Mouse (Mus musculus): ENCODE data around the gene Abcc1. TPM values are rescaled to one million over a fixed set of nuclear protein-coding genes. Genes with fewer than 3 reads are reported as not detected.

Gene Abcc1
- total RNA-seq (2022) = 10 to 100 TPM; 15.7 to 25.5 (median 21.1) TPM

DNA sequence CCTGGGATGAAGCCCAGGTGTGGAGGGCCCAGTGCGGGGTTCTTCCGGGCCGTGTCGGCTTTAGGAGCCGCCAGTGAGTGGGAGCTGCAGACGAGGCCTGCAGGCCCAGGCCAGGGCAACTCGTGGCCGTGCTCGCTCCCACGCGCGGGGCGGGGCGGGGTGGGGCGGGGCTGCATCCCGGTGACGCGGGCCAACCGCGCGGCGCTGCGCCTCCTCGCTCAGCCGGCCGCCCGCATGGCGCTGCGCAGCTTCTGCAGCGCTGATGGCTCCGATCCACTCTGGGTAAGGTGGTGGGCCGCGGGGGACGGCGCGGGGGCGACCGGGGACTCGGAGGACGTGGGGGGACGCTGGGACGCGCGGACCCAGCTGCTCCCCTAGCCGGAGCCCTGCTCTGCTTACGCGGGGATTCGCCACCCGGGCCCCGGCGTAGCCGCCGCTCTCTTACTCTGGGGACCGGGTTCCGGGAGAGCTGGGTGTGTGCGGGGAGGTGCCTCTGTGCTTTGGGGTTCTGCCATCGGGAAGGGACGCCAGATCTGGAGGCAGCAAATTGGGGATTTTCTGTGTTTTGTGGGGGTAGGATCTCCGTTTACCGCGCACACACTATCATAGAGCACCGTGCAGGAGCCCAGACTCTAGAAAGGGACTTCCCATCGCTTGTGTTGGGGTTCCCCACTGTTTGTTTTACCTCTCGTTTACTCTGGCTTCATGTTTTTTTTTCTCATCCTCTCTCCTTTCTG lies at the start of gene Abcc1:
TSS of gene Abcc1 (plus strand) at position 197 of the 737 bp plus-strand sequence.
- peak; percentile 57 for DNase-seq (ENCODE audit: low spot score)

- no peak for DNase-seq (ENCODE audit: low spot score)
Observed at GRCm38 (mm10) chr16:14312914-14313313, 48.4 kb upstream of the Abcc1 start.

DNA sequence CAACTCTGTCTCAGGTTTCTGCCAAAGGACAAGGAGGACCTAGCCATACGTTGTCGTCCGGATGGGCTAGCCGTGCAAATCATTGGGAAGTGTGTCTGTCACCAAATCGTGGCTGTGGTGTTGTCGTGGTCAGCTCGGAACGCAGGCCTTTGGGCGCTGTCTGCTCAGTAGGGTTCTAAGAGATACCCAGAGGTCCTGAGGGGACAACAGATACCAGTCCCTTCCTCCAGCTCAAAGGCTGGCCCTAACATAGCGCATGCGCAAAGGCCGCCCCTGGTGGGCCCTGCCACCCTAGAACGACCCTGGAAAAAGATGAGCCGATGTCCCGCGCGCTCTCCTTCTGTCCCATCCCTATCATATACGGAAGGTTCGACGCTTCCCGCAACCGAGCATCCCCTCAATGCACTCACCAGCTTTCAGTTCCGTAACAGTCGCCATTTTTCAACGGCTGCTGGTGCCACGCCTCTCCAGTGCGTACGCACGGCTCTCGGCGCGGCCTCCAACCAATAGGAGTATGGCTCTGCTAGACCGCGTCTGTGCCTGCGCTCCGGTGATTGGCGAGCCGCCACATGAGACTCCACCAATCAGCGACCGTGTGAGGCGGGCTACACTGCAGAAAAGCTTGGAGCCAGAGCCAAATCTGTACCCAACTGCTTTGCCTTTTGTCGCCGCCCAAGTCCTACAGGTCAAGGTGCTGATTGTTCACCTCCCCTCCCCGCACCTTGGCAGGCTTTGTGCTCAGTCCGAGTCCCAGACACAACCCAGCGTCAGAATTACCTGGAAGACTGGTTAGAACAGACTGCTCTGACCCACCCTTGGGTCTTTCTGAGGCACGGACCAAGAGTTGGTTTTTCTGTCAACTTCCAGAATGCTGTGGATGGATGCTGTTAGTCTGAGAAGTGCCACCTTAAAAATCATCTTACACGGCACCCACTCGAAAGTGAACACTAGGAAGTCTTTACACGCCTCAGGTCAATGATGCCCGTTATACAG lies 44.2 kb upstream of the Abcc1 start, which contains the start of gene Fopnl:
TSS of gene Fopnl (minus strand) at position 522 of the 993 bp plus-strand sequence.
- peak; percentile 96 for DNase-seq (ENCODE audit: low spot score)

GRCm38 (mm10) chr16:14319681-14320080 lies 41.7 kb upstream of the Abcc1 start:
- no peak for DNase-seq (ENCODE audit: low spot score)

DNA sequence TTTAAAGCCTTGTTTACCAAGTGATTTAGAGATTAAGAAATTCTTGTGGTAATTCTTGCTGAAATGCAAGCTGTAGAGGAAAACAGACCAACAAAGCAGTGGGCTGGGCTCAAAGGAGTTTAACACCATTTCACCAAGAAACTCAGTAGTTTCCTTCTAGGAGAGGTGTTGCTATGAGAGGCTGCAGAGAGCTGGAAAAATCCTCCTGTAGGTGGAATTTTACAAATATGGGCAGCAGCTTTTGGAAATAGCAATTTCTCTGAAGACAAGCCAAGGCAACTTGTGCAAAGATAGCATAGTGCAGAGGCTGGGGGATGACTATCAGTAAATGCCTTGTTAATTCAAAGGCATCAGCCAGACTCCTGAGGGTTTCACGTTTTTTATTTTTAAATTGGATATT lies 40.9 kb upstream of the Abcc1 start:
- no peak for DNase-seq (ENCODE audit: low spot score)

DNA sequence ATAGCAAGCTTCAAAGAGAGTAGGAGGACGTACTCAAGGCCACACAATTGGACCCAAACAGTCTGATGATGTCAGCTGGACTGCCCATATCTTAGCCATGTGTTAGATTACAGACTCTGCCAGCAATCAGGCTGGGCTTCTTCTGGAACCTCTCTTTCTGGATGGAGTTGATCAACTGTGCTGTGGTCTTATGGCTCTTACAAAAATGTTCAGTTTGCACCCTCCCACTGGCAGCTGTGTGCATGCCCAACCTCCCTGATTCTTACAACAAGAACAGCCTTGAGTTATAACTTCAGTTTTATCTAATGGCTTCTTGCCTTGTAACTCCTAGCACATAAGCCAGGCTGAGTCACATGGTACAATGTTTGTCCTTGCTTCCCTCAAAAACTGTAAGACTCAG lies 33.2 kb upstream of the Abcc1 start:
- no peak for DNase-seq (ENCODE audit: low spot score)

DNA sequence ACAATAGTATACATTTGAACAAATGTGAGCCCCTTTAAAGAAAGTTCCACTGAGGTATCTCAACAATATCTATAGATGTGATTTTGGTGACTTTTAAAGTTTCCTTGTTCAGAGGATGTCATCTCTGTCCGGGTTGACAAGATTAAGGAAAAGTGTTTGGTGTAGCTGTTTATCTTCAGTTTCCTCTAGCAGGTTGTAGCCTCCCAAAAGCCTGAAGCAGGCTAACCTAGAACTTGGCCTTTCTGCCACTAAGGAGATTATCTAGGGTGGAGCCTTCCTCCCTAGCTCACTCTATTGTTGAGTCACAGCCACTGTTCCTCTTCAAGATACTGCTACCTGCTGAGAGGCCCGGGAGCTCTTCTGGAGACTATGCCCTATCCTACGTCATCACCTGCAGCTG lies 16.4 kb upstream of the Abcc1 start:
- no peak for DNase-seq (ENCODE audit: low spot score)

DNA sequence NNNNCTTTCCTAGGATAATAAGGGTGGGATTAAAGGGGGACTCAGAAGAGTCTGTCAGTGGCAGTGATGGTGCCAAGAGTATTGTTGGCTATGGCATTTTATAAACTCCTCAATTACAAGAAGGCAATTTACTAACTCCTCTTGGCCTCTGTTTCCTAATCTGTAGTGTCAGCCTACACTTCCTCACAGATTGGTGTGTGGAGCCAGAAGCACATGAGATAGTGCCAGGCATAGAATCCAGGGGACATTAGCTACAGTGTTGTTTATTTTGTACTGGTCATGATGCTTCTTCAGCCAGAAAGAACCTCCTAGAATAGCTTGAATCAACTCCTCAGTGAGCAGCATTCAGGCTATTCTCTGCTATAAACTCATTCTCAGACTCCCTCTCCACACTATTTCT lies 9.8 kb upstream of the Abcc1 start:
- no peak for DNase-seq (ENCODE audit: low spot score)

- no peak for DNase-seq (ENCODE audit: low spot score)
Observed at GRCm38 (mm10) chr16:14352234-14352633, 9.1 kb upstream of the Abcc1 start.

DNA sequence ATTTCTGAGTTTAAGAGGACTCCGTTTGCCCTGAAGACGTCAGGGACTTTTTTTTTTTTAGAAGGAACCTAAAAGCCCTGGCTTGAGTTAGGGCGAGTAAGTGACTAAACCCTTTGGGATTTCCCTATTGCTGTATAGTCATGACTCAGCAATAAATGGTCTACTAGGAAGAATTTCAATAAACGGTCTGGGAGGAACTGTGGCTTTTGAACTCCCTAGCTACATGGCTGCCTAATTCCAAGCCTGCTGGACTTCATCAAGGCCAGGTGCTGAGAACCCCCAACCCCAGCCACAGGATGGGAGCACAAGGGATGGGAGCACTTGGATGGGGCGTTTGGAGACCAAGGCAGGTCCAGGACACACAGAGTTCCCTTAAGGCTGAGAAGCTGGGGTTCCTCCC lies 8.7 kb upstream of the Abcc1 start:
- DNase-seq (ENCODE audit: low spot score) = no peak

DNA sequence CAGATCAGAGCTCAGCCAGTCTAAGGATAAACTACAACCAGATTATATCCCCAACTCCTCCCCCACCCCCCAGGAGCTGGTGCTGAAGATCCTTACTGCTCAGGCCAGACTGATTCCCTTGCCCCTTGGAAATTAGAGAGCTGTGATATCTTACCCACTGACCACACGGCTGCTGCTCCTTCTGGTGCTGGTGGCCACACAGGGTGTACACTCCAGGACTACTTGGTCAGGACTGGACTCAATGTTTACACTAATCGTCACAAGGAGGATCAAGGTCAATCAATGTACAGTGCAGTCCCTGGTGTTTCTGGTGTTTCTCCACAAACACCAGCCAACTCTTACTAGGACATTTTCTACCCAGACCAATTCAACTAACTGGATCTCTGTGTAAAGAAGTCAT lies 3.5 kb upstream of the Abcc1 start:
- no peak for DNase-seq (ENCODE audit: low spot score)

DNA sequence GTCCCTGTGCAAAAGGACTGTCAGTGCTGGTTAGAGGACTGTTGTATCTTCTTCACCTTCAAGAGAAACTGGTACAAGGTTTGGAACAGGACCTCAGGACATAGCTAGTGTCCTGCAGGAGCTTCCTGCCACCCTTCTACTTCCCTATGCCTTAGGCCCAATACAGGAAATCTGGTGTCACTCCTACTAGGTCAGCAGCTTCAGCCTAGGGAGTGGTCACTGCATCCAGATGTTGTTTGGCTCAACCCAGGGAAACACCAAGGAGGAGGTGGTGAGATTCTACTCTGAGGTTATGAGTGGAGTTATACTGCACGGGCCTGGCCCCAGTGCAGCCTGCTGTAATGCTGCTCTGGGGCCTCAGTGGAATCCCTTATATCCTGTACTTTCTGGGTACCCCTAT lies 2.8 kb upstream of the Abcc1 start:
- no peak for DNase-seq (ENCODE audit: low spot score)

GRCm38 (mm10) chr16:14360931-14361330 lies 427 bp upstream of the Abcc1 start:
- DNase-seq (ENCODE audit: low spot score) = no peak

- no peak for DNase-seq (ENCODE audit: low spot score)
Observed at GRCm38 (mm10) chr16:14362099-14362820, 902 bp downstream of the Abcc1 start.

- DNase-seq (ENCODE audit: low spot score) = no peak
Observed at GRCm38 (mm10) chr16:14363496-14363895, 2.1 kb downstream of the Abcc1 start.

DNA sequence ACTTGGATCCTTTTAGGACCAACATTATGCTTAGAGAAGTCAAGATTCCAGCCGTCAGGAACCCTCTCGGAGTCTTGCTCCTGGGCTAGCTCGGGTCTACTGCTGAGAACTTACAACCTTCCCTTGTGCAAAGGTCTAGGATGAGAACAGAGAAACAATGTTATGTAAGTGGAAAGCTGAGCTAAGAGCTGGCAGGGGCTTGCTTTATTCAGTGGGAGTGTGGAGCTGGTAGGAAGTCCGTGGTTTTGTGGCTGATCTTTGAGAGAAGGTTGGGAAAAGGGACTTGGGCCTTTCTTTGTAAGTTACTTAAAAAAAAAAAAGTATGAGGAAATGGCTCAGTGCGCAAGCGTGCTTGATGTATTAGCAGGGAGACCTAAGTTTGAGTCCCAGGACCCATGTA lies 2.7 kb downstream of the Abcc1 start:
- DNase-seq (ENCODE audit: low spot score) = no peak

GRCm38 (mm10) chr16:14365457-14365856 lies 4.1 kb downstream of the Abcc1 start:
- no peak for DNase-seq (ENCODE audit: low spot score)

DNA sequence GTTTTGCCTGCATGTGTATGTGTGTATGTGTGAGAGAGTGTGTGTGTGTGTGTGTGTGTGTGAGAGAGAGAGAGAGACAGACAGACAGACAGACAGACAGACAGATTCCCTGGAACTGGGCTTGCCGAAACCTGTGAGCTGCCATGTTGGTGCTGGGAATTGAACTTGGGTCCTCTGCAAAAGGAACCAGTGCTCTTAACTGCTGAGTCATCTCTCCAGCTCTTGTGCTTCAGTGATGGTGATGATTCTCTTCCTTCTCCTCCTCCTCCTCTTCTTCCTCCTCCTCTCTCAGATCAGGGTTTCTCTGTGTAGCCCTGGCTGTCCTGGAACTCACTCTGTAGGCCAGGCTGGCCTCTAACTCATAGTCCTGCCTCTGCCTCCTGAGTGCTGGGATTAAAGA lies 4.7 kb downstream of the Abcc1 start:
- no peak for DNase-seq (ENCODE audit: low spot score)

GRCm38 (mm10) chr16:14371367-14371766 lies 10.0 kb downstream of the Abcc1 start:
- peak; percentile 64 for DNase-seq (ENCODE audit: low spot score)

DNA sequence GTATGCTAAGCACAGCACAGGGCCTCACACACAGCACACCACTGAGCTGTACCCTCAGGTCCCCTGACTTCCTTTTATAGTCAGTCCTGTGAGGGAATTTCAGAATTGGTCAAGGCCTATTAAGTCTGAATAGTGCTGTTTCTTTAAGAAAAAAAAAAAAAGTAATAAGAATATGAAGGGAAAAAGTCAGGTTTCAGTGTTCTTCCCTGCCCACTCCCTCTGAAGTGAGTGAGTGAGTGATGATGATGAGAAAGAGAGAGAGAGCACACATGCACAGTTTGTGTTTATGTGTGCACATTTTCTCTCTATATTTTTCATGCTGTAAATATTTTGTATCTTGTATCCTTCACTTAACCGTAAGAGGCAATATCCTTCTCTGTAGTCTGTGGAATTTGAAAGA lies 11.0 kb downstream of the Abcc1 start:
- DNase-seq (ENCODE audit: low spot score) = no peak

- DNase-seq (ENCODE audit: low spot score) = no peak
Observed at GRCm38 (mm10) chr16:14372817-14373301, 11.5 kb downstream of the Abcc1 start.

DNA sequence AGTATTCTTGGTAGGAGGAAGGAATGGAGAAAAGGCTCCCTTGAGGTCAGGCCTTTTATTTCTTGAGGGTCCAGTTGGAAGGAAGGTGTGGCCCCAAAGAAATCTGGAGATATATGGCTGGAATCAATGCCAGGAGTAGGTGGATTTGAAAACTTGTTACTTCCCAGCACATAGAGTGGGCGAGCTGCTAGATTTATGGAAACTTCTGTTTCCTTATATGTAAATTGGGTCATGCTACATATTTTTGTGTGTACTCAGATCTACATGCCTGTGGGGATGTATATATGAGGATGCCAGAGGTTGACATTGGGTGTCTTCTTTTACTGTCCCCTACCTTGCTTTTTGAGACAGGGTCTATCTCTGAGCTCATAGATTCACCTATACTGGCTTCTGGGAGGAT lies 14.6 kb downstream of the Abcc1 start:
- DNase-seq (ENCODE audit: low spot score) = no peak
